Mouse (Mus musculus): ENCODE results near the gene Jam3.

The Jam3 gene

GRCm38 (mm10) chr9:27109533-27110514 lies 45.4 kb downstream of the Jam3 start:
- peak in 1 of 2 experiments; percentile 22 for DNase-seq

GRCm38 (mm10) chr9:27108451-27108850 lies 46.8 kb downstream of the Jam3 start:
- DNase-seq: no peak

DNA sequence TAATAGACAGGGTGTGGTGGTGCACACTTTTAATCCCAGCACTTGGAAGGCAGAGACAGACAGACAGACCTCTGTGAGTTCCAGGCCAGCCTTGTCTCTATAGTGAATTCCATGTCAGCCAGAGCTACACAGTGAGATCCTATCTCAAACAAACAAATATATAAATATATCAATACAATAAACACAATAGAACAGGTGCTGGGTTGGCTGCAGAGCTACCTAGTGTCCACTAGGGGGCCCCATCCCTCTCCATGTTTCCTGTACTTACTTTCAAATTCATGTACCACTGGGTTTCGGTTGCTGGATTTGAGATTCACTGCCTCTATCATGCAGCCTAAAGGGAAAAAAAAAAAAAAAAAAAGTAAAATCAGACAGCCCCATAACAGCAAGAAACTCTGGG lies 49.1 kb downstream of the Jam3 start:
- peak; percentile 71 to 82 for DNase-seq

GRCm38 (mm10) chr9:27101466-27101865 lies 53.8 kb downstream of the Jam3 start:
- no peak for DNase-seq

GRCm38 (mm10) chr9:27099474-27099873 lies 55.7 kb downstream of the Jam3 start:
- no peak for DNase-seq

GRCm38 (mm10) chr9:27098557-27098956 lies 56.7 kb downstream of the Jam3 start:
- no peak for DNase-seq

DNA sequence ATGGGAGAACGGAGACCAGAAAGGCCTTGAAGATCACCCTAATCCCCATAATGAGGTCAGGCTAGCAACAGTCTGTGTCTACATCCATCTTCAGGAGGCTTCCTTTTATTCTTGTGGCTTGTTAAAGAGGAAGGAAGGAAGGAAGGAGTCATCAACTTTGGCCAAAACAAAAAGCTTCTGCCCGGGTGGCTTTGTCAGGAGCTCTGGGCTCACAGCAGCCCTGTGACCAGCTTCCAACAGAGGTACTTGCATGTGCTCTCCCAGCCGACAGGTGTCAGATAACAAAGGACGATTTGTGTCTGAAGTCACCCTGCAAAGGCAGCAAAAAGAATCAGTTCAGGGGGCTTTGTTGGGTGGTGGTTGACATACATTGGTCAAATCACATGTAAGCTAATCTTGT lies 57.1 kb downstream of the Jam3 start:
- no peak for DNase-seq

- DNase-seq: no peak
Measured at GRCm38 (mm10) chr9:27092916-27093315, 62.3 kb downstream of the Jam3 start.

- DNase-seq: peak; percentile 65 to 69
Measured at GRCm38 (mm10) chr9:27090801-27091775, 64.1 kb downstream of the Jam3 start.

DNA sequence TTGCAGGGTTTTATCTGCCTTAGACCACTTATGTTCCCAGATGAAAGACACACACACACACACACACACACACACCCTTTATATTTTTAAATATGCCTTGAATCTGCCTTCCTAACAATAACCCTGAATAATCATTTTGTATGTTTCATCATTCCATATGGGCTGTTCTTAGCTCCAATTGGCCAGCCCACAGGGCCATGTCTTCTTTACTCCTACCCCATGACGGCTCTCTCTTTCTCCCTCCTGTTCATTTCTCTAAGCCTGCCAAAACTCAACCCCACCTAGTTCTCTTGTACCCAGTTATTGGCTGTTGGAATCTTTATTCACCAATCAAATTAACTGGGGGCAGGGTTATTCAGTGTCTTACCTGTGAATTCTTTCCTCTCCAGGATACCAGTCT lies 65.1 kb downstream of the Jam3 start:
- DNase-seq: no peak

DNA sequence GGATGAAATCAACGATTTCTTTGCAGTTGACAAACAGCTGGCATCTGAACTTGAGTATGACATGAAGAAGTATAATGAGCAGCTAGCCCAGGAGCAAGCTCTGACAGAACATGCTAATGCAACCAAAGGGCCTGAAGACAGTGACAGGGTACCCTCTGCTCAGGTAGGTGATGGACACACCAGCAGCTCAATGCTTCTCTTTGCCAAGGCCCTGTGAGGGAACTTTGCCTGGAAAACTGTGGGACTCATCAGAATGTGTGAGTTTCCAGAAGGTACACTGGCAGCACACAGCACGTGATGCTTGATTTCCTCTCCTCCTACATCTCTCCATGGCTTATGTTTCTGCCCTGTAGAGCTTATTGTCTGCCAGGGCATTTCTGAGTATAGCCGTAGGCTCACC lies 67.8 kb downstream of the Jam3 start:
- DNase-seq: no peak

DNA sequence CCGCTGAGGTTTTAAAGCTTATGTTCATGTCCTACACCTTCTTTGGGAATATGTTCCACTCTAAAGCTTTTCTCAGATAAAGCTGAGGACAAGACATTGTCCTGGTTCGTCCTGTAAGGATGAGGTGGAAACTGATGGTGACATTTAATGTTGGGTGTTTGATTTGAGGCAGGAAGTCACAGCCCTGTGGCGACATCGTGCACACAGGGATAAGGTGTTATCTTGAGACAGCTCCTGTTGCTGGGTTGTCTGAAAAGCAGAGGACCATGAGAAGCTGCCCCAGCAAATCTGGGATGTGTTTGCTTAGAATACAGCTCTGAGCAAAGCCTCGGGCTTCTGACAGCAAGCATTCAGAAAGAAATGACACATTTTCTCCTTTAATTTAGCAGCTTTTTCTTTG lies 69.0 kb downstream of the Jam3 start:
- no peak for DNase-seq

DNA sequence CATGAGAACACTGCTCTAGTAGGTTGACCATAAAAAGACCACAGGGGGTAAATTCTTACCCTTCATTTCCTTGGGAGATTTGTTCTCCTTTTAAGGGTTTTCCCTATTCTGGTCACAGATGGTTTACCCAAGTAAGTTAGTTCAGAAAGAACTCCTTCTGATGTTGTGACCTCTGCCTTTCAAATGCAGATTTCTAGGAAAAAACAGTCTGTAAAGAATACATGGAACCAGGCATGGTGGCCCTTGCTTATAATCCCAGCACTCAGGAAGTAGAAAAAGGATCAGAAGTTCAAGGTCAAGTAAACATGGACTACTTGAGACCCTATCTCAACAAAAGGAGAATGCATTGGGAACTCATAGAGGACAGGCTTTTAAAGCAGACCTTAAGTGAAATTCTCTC lies 79.4 kb downstream of the Jam3 start:
- no peak for DNase-seq

DNA sequence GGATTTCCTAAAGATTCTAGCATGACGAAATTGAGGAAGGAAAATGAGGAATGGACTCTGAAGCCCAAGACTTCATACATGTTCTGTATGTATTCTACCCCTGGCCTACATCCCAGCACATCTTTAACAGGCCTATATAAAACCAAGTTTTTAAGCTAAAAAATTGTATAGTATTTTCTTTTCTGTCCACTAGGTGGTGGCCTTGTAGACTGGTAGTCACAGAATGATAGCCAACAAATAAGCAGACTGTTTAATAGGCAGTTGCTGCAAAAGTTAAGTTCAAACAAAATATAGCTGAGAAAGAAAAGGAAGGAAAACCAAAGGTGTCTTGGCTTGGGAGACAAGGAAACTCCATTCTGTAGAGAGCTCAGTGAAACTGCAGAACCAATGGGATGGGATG lies 80.5 kb downstream of the Jam3 start:
- peak in 1 of 2 experiments; percentile 33 for DNase-seq

DNA sequence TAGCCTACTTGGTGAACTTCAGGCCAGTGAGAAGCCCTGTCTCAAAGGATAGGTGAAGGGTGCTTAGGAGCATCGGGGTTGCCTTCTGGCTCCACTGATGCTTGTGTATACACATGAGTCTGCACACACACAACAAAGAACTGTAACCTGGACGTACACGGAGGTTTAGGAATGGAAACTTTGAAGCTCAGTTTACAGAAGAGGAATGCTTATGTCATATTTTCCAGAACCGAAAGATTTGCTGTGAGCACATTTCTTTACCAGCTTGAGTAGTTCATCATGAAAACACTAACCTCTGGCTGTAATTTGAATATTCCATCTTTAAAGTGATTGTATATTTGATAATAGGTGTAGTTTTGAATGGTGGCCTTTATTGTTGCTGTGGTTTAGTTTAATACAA lies 84.3 kb downstream of the Jam3 start:
- DNase-seq: no peak

- no peak for DNase-seq
Measured at GRCm38 (mm10) chr9:27058341-27058740, 96.9 kb downstream of the Jam3 start.

DNA sequence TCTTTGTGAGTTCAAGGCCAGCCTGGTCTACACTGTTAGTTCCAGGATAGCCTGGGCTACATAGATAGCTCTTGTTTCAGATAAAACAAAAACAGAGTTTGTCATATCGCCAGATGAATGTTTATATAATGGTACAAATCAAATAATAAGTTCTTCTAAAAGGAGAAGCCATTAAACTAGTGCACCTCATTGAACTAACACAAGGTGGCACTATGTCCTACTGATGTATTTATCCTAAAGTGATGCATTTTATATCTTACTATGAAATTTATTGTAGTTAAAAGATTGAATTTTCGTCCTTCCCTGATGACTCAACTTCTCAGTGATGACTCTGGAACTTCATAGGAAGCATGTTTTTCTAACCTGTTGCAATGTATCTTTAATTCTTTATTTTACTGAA lies 105.7 kb downstream of the Jam3 start:
- no peak for DNase-seq

Measured in cerebellum, postnatal 10 days (tissue).